Mouse (Mus musculus): ENCODE results near the gene Col5a1.

The Col5a1 gene

DNA sequence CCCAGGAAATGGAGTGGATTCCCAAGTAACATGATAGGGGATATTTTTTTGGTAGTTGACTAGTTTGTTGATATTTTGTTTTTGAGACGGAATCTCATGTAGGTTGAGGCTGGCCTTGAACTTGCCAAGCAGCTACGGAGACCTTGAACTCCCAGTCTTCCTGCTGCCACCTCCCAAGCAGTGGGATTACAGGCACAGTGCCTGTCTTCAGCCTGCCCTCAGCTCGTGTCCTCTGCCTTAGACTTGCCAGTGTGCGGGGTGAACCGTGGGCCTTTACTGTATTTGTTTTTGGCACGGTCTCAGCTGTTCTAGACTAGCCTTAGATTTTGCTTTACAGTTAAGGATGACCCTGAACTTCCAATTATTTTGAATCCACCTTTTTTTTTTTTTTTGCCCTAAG is 37.5 kb downstream of the Col5a1 start:
- no peak for DNase-seq

DNA sequence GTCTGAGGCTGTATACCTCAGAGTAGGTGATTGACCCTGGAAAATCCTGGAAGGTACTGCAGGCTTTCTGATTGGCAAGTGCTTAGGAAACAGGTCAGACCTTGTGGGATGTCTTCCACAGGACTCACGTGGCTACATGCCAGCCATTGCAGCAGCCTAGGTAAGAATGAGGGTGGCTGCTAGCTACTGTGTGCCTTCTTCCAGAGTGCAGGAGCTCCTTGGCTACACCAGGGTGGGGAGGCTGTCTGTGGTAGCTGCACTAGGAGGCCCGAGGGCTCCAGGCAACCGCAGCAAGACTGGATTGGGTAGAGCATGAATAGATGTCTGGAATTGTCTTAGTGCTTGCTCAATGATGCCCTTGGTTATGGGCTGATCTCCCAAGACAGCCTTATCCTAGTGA is 38.2 kb downstream of the Col5a1 start:
- DNase-seq, result no peak

DNA sequence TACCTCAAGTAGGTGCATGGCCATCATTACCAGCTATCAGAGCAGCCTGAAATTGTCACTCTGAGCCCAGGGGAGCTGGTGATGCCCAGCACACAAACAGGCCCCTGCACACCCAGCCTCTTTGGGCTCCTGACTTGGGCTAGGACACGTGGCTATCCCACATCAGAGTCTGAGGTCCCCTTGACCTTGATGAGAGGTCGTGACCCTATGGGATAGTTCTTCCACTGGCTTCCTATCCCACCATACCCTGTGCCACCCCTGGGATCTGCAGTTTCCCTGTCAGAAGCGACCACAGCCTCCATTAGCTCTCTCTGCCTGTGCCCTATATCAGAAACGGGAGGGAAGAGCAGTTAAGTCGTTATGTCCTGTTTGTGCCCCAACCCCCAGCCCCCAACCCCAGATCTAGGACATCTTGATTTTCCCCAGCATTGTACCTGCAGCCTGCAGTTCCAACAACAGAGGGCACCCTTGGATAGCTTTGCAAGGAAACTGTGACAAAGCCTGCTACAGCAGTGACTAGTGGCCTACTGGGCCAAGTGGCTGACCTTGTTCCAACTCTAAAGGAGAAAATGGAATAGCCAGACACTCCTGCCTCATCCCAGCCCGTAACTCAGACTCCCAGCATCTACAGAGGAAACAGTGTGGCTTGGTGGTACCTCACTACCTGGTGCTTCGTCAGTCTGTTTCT is 40.4 kb downstream of the Col5a1 start:
- DNase-seq, result peak; percentile 82 to 89

DNA sequence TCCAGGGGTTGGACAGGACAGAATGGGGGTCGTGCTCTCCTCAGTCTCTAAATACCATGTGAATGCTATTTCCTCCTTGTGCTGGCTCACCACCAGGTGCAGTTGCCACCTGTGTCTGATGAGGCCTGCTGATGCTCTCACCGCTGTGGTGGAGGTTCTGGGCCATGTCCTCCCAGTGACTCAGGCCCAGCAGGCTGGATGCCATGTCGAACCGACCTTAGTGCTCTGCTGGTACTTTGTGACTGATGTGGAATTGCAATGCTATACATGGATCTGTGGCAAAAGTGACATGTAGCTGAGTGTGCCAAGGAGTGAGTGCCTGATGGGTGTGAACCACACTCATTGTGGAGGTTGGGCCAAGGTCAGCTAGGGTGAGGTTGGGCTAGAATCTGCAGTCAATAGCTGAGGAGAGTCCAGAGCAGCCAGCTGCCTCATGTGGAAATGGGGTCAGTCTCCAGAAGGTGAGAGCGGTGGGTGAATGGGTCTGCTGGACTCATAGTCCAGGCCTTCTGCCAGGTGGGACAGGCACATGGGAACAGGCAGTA is 44.3 kb downstream of the Col5a1 start:
- DNase-seq, result no peak

DNA sequence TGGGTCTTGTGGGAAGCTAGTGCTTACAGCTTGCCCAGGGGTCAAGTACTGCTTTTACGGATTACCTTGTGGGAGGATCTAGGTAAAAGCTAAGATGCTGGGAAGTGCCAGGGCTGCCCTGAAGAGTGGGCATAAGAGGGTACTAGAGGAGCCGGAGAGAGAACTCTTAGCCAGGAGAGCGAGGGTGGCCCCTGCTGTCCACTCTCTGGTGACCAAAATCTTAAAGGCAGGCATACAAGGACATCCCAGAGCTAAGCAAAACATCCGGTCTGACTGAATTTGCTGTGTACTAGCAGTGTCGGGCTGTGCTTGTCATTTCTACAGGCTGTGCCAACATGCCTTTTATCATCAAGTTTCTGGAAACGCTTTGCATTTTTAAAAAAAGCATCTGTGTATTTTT is 44.9 kb downstream of the Col5a1 start:
- DNase-seq, result no peak

DNA sequence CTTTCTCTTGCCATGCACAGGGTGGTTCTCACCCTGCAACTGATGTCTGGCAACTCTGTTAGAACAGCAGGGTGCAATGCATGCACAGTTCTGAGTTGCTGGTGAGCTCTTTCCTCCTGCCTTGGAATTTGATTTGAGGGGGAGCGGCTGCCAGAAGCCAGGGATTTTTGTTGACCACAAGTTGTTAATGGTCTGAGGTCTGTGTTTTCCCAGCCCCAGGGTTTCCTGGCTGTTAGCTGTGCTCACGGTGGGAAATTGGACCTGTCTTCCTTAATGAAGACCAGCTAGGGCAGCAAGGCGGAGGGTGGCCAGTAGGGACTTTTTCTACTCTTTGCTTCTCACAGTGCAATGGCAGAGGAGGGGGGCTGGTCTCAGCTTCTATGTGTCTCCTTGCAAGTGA is 45.7 kb downstream of the Col5a1 start:
- DNase-seq, result no peak

DNA sequence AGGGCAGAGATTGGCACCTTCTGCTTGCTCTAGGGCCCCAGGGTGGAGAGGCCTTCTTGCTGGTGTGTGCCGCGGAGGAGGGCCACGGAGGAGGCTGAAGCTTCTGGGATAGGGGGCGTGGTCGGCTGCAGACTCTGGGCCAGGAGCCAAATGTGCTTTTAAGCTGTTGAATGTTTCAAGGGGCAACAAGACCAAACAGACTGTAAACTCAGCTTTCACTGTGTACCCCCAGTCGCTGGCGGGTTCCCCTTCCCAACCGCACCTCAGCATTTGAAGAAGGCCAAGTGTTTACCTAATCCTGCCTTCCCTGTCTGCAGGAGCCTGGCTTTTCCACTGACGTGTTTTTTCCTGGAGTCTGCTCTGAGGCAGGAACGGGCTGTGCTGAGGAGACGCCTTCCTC is 48.0 kb downstream of the Col5a1 start:
- DNase-seq, result no peak

DNA sequence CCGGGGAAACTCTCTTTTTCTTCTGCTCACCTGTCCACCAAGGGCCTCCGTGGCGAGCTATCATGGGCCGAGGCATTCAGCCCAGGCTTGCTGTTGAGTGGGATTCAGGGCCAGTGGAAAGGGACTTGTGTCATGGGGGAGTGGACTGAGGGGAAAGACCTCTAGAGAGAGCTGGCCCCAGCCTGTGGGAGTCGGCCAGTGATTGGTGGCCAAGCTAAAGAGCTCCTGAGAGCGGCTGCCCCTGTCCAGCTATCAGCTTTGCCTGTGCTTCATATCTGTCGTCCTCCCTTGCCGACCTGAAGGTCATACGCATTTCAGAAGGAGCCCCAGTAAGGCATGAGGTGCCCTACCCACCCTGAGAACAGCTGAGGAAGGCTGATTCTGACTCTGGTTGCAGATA is 48.6 kb downstream of the Col5a1 start:
- DNase-seq, result no peak

DNA sequence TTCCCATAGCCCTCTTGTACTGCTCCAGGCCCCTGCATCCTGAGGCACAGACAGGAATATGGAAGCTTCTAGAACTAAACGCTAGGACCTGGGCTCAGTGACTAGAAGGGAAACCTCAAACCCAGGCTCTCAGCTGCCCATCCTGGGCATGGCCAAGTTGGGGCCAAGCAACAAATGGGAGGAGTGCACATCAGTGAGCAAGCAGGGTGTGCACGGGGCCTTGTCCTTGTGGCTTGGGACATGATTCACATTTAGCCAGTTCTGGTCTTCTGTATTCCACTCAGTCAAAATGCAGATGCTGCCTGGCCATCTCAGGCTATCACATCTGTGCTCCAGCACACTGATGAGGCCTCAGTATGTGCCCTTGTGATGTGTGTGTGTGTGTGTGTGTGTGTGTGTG is 49.2 kb downstream of the Col5a1 start:
- no peak for DNase-seq

DNA sequence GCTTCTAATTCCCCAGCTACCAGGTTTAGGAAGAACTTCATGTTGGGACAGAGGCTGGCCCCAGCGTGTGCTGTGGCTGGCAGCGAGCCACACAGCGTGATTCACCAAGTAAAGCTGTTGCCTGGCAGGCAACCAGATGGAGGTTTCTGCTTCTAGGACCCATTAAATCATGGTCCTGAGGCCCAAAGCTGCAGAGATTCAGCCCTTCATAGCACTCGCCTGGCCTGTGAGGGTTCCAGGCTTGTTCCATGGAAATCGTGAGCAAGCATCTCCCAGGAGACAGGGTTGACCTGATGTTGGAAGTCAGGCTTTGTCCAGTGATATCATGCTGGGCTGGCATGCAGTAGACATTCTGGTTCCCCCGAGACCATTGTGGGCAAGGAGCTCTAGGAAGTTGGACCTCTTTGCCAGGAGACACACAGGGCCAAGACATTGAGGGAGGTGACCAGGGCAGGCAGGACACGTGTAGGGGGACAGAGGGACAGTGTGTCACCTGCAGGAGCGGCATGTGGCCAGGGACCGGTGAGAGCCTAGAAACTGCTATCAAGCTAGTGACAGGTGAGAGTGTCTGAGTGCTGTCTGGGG is 50.5 kb downstream of the Col5a1 start:
- DNase-seq, result peak; percentile 68 to 82

DNA sequence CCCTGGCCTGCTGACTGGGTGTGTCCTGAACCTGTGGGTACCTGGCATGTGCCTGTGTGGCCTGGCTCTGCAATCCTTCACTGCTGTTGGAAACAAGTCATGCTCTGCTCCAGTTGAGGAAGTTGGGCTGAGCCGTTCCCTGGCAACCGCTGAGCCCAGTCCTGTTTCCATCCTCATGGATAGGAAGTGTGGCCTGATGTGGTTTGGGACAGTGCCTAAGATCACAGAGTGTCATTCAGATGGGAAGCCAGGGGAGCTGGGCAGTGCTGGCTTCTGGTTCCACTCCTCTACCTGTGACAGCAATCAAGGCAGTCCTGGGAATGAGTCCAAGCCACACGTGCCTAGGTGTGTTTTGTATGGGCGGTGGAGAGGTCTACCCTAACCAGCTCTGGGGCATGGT is 53.2 kb downstream of the Col5a1 start:
- DNase-seq, result no peak

DNA sequence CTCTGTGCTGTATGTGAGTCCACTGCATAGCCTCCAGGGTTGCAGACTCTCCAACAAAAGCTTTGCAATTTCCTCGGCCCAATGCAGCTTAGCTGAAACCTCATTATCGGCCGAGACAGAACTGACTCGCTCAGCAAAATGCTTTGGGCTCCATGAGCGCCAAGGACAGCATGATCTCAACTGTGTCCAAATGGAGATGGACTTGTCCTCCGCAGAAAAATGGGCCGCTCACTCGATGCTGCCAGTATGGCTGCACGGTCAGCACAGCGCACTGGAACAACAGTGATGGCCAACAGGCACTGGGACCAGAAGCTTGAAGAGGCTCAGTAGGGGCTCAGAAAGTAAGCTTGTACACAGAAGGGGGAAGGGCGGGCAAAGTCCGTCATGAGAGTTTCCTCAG is 53.9 kb downstream of the Col5a1 start:
- peak; percentile 53 to 58 for DNase-seq

DNA sequence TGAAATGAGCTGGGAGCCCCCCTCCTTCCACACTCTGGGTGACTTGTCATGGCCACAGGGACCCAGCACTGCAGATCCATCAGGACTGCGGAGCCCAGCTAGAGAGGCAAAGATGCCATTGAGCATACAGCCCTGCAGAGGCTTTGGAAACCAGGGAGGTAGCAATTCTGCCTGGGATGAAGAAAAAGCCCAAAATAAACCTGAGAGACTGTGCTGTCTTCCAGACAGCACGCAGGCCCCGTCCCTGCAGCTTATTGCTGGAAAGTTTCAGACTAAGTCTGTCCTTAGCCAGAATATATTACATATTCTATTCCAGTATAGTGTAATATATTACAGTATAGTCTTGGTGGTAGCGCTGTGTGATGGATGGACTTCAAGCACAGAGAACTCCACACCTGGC is 61.0 kb downstream of the Col5a1 start:
- DNase-seq, result no peak

DNA sequence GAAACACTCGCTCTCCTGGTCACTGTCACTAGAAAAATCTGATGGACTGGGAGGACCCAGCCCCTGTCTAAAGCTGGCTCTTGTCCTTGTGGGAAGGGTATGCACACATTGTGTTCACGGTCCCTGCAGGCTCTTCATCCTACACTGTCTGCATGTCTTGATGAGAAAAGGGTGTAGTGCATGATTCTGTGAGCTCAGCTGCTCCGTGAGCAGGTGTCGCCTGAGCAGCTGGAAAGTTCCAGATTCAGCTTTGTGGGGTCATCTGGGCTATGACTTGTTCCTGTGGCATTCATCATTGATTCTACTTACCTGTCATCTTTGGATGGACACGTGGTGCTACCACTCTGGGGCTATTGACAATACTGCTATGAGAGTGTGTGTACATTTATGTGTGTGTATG is 61.7 kb downstream of the Col5a1 start:
- no peak for DNase-seq

DNA sequence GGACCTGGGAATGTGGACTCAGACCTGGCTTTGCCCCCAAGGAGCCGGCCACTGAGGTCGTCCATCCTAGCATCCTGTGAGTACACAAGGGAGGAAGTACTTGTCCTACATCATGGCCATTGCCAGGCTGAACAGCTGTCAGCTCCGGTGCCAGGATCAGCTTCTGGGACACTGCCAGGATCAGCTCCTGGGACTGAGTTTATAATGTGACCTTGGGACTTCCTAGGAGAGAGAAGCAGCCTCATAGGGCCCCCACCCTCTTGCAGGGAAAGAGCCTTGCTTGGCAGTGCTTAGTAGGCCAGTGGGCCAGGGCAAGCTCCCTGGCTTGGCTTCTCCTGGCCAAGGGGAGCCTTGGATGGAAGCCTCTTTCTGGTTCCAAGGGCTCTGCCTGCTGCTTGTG is 67.6 kb downstream of the Col5a1 start:
- peak; percentile 51 to 54 for DNase-seq

DNA sequence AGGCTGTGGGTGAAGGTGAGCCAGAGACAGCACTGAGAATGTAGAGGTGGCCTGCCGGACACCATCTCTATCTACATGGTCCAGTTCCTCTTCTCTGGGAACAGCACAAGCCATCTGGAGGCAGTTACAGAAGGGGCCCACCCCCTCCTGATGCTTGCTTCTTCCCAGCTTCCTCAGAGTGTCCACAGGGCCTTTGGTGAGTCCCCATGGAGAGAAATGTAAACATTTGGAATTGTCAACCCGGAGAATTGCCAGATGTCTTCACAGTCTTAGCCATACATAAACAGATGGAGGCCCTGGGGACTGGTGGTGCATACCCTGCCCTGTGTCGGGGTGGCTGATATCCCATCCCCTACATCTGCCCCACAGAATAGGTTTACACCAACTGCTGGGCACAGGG is 68.7 kb downstream of the Col5a1 start:
- DNase-seq, result no peak

DNA sequence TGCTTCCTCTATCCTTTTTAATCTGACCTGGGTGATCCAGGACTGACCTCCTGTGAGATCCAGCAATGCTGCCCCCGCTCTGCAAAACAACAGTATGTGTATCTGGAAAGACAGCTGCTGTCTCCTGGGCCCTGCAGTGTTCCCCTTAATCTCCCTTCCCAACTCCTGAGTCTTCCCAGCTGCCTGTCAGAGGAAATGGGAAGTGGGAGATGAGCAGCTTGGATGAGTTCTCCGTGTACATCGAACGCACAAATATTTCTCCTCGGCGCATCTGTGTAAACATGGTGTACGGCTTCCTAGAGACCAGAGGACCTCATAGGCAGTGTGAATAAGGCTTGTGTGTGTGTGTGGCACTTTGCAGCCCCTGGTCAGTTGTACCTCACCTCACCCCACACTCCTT is 70.5 kb downstream of the Col5a1 start:
- DNase-seq, result no peak

DNA sequence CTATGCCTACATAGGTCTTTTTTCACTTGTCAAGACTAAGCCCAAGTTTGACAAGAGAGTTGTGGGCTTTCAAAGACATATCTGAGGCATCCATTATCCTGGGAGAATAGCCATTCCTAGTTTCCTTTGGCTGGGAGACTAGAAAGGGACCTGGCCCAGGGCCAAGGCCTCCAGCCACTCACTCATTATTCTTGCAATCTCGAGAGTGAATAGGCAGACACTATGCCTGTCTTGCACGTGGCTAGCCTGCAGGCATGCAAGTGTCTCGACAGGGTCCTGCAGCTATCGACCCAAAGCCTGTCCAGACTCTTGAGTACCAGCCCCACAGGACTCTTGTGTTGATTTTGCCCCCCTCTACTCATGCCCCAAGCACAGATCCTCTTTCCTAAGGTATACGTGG is 71.0 kb downstream of the Col5a1 start:
- DNase-seq, result no peak

DNA sequence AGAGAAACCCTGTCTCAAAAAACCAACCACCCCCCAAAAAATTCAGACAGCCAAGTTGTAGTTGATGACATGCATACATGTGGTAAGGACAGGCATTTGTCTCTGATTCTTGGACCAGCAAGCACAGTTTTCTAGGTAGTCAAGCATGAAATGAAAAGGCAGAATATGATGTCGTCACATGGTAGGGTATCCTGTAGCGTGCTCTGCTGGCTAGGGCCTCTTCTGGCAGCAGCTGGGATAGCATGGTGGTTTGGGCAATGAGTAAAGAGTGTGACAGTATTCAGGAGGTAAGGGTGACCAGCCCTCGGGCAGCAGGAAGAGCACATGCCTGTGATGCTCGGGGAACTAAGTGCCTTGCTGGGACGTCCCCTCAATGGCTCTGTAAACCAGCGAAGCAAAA is 73.0 kb downstream of the Col5a1 start:
- DNase-seq, result no peak

DNA sequence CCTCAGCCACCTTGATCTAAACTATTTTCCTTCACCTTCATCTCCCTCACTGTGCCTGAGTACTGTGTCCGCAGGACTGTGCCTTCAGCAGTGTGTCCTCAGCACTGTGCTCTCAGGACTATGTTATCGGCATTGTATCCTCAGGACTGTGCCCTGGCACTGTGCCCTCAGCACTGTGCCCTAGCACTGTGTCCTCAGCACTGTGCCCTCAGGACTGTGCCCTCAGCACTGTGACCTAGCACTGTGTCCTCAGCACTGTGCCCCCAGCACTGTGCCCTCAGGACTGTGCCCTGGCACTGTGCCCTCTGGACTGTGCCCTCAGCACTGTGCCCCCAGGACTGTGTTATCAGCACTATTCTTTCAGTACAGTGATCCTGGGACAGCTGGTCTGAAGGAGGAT is 75.0 kb downstream of the Col5a1 start:
- DNase-seq, result no peak

DNA sequence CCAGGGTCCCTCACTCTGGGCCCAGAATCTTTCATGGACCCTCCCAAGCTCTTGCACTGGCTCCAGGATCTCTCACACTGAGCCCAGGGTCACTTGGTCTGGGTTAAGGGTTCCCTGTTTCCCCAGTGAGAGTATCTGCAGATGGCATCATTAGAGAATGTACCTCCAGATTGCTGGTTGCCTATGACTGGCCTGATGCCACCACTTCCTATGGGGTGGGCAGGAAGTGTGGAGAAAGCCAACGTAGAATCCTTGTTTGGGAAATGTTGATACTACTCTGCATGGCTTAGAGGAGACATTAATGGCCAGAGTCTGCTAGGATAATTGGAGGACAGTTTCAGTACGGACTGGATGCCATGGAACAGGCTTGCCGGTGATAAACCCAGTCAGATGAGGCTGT is 76.2 kb downstream of the Col5a1 start:
- peak; percentile 54 to 65 for DNase-seq

DNA sequence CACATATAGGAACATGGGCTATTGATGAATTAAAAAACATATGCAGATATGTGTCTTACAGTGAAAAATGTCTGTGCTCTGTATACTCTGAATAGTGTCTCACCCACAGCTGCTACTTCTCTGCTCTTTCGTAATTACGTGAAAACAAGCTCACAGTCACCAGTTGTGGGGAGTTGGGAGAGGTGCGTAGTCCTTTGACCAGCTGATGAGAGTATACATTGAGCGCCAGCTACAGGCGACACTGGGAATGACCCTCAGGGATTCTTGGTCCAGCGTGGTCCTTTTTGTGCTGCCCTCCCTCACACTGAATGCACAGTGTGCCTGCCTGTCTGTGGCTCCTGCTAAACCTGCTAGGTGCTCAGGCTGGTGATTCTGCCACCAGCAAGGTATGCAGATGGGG is 82.9 kb downstream of the Col5a1 start:
- peak; percentile 71 to 78 for DNase-seq

DNA sequence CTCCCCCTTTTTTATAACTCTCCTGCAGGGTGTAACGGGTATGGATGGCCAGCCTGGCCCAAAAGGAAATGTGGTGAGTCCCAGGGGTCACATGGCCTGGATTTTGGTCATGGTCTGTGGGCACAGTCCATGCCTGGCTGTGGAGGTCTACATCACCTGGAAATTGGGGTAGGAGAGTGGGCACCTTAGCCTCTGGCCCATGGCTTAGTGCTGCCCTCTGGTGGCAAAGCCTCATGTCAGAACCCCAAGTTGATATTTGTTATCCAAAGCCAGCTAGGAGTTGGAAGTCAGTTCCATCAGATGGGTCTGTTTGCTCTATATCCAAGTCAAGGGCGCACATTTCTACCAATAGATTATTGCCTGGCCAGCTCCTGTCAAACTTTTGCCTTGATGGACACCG is 87.6 kb downstream of the Col5a1 start:
- DNase-seq, result peak; percentile 77 to 86

DNA sequence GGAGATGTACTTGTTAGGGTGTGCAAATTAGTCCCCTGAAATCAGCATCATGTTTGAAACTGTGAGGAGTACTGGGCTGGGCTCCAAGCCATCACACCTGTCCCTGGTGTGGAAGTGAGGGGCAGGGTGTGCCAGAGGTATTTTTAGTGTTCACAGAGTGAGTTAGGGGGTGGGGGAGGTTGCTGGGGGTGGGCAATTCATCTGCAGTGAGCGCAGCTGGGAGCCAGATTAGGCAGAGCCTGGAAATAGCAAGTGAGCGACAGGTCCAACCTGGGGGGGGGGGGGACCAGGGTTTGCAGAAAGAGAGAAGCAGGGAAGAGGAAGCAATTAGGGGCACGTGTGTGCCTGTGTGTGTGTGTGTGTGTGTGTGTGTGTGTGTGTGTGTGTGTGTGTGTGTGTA is 89.6 kb downstream of the Col5a1 start:
- no peak for DNase-seq

DNA sequence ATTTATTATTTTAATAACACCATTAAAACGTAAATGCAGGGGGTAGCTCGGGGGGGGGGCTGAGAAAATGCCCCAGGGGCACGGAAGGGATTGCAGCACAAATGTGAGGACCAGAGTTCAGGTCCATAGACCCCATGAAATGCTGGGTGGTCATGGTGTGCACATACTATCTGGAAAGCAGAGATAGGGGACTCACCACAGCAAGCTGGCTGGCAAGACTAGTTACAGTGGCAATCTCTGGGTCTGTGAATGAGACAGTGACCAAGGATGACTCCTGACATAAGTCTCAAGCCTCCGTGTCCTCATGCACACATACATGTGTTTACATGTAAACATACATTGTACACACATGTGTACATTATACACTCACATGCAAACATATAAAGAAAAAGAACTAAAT is 90.3 kb downstream of the Col5a1 start:
- no peak for DNase-seq

Data from cerebellum, postnatal 25 days (tissue).